Mouse (Mus musculus) MEL (cell line): Measurements from ENCODE around the gene Fam69b. TPM values are rescaled to one million over a fixed set of nuclear protein-coding genes. Genes with fewer than 3 reads are reported as not detected.
A peak's percentile ranks its signal among the peaks of the same experiment; 100 is the strongest.

Source experiments
- DNase-seq: peaks from one replicate; pipeline ENCODE4 v3.0.0; 2011; ENCODE audit warnings: low read depth, low spot score
- H3K27ac ChIP-seq: 2 replicates; pipeline ENCODE4 v1.5.1; 2012; ENCODE audit warnings: low read depth, mild to moderate bottlenecking, control low read depth, low read length, moderate library complexity; ENCODE audit not compliant: control insufficient read depth
- H3K27me3 ChIP-seq, 2 experiments: fragments of 150-350 bp in 1 of 2; sonication (generic) in 1 of 2; 2 replicates each; pipeline ENCODE4 v1.6.1; 2012; ENCODE audit warnings: low read length in 2 of 2, mild to moderate bottlenecking in 2 of 2, improper control_type of control experiment in 1 of 2, moderate library complexity in 1 of 2; ENCODE audit not compliant: insufficient read depth in 2 of 2, control insufficient read depth in 1 of 2
- H3K36me3 ChIP-seq, 2 experiments: 2 replicates each; pipeline ENCODE4 v1.6.1; 2012 to 2014; ENCODE audit warnings: low read length in 2 of 2, improper control_type of control experiment in 1 of 2, inconsistent platforms in 1 of 2, mild to moderate bottlenecking in 1 of 2; ENCODE audit not compliant: insufficient read depth in 2 of 2, control insufficient read depth in 1 of 2
- H3K4me1 ChIP-seq, 2 experiments: fragments of 150-350 bp in 1 of 2; sonication (generic) in 1 of 2; 2 replicates each; pipeline ENCODE4 v1.6.1; 2012; ENCODE audit warnings: low read length in 2 of 2, improper control_type of control experiment in 1 of 2, mild to moderate bottlenecking in 1 of 2; ENCODE audit not compliant: insufficient read depth in 2 of 2, control insufficient read depth in 1 of 2
- H3K4me3 ChIP-seq, 2 experiments: fragments of 150-350 bp in 1 of 2; sonication (generic) in 1 of 2; 2 replicates each; pipeline ENCODE4 v1.5.1; 2012; ENCODE audit warnings: low read depth in 2 of 2, low read length in 2 of 2, mild to moderate bottlenecking in 2 of 2, moderate library complexity in 2 of 2, control low read depth in 1 of 2, improper control_type of control experiment in 1 of 2; ENCODE audit not compliant: control insufficient read depth in 1 of 2, insufficient read depth in 1 of 2
- H3K79me2 ChIP-seq: 2 replicates; pipeline ENCODE4 v1.6.1; 2012; ENCODE audit warnings: mild to moderate bottlenecking, low read length, moderate library complexity; ENCODE audit not compliant: control insufficient read depth, poor library complexity, insufficient read depth
- H3K9ac ChIP-seq: 2 replicates; pipeline ENCODE4 v1.6.1; 2012; ENCODE audit warnings: low read depth, mild to moderate bottlenecking, control low read depth, low read length, moderate library complexity; ENCODE audit not compliant: control insufficient read depth, poor library complexity, severe bottlenecking
- H3K9me3 ChIP-seq: fragments of 150-350 bp; sonication (generic); replicated peaks from 2 replicates; pipeline ENCODE4 v1.6.1; 2012; ENCODE audit warnings: mild to moderate bottlenecking, low read length, improper control_type of control experiment, moderate library complexity; ENCODE audit not compliant: insufficient read depth
- BHLHE40 ChIP-seq: IDR thresholded peaks from 2 replicates; pipeline ENCODE4 v1.6.1; 2012; ENCODE audit warnings: low read depth, mild to moderate bottlenecking, inconsistent platforms, low read length, improper control_type of control experiment, borderline replicate concordance
- CHD2 ChIP-seq: IDR thresholded peaks from 2 replicates; pipeline ENCODE4 v1.6.1; 2011; ENCODE audit warnings: low read length, improper control_type of control experiment
- ELF1 ChIP-seq: IDR thresholded peaks from 2 replicates; pipeline ENCODE4 v1.6.1; 2014; ENCODE audit warnings: low read depth, mild to moderate bottlenecking, inconsistent platforms, low read length, improper control_type of control experiment, moderate library complexity
- EP300 ChIP-seq, 2 experiments: IDR thresholded peaks; 2 replicates each; pipeline ENCODE4 v1.6.1; 2011; ENCODE audit warnings: improper control_type of control experiment in 2 of 2, low read length in 2 of 2, low read depth in 1 of 2, mild to moderate bottlenecking in 1 of 2
- ETS1 ChIP-seq: IDR thresholded peaks from 2 replicates; pipeline ENCODE4 v1.6.1; 2012; ENCODE audit warnings: low read depth, mild to moderate bottlenecking, inconsistent platforms, low read length, improper control_type of control experiment, moderate library complexity
- HCFC1 ChIP-seq: IDR thresholded peaks from 2 replicates; pipeline ENCODE4 v1.6.1; 2012; ENCODE audit warnings: low read depth, mild to moderate bottlenecking, inconsistent platforms, low read length, improper control_type of control experiment, moderate library complexity
- JUND ChIP-seq: IDR thresholded peaks from 2 replicates; pipeline ENCODE4 v1.6.1; 2011; ENCODE audit warnings: low read depth, mild to moderate bottlenecking, improper control_type of control experiment, low read length
- KAT2A ChIP-seq: conservative IDR thresholded peaks from 2 replicates; pipeline ENCODE4 v1.6.1; 2012; ENCODE audit warnings: low read depth, low read length, improper control_type of control experiment, inconsistent platforms
- MEF2A ChIP-seq: IDR thresholded peaks from 2 replicates; pipeline ENCODE4 v1.6.1; 2014; ENCODE audit warnings: low read depth, mild to moderate bottlenecking, inconsistent platforms, low read length, improper control_type of control experiment; ENCODE audit not compliant: poor library complexity, insufficient replicate concordance, severe bottlenecking; ENCODE audit errors: extremely low read depth
- MXI1 ChIP-seq: IDR thresholded peaks from 2 replicates; pipeline ENCODE4 v1.6.1; 2011; ENCODE audit warnings: mild to moderate bottlenecking, low read depth, low read length, improper control_type of control experiment
- MYC ChIP-seq: IDR thresholded peaks from 2 replicates; pipeline ENCODE4 v1.6.1; 2011; ENCODE audit warnings: low read depth, mild to moderate bottlenecking, low read length, improper control_type of control experiment, moderate library complexity
- NELFE ChIP-seq: IDR thresholded peaks from 2 replicates; pipeline ENCODE4 v1.6.1; 2011; ENCODE audit warnings: low read depth, low read length, improper control_type of control experiment
- POLR2A ChIP-seq, 2 experiments: IDR thresholded peaks; 2 replicates each; pipeline ENCODE4 v1.6.1; 2011 to 2012; ENCODE audit warnings: low read length in 2 of 2, mild to moderate bottlenecking in 2 of 2, control low read depth in 1 of 2, improper control_type of control experiment in 1 of 2, low read depth in 1 of 2, moderate library complexity in 1 of 2; ENCODE audit not compliant: control insufficient read depth in 1 of 2, insufficient read depth in 1 of 2, poor library complexity in 1 of 2
- POLR2AphosphoS2 ChIP-seq: IDR thresholded peaks from 2 replicates; pipeline ENCODE4 v1.6.1; 2011; ENCODE audit warnings: low read length, improper control_type of control experiment
- POLR2AphosphoS5 ChIP-seq: IDR thresholded peaks from 2 replicates; pipeline ENCODE4 v1.6.1; 2012; ENCODE audit warnings: low read depth, borderline replicate concordance, mild to moderate bottlenecking, inconsistent platforms, low read length, moderate library complexity, mixed read lengths
- RAD21 ChIP-seq: IDR thresholded peaks from 2 replicates; pipeline ENCODE4 v1.6.1; 2011; ENCODE audit warnings: mild to moderate bottlenecking, low read depth, low read length, improper control_type of control experiment
- SMC3 ChIP-seq: IDR thresholded peaks from 2 replicates; pipeline ENCODE4 v1.6.1; 2011; ENCODE audit warnings: low read depth, low read length, improper control_type of control experiment
- UBTF ChIP-seq: IDR thresholded peaks from 2 replicates; pipeline ENCODE4 v1.6.1; 2012; ENCODE audit warnings: low read depth, mild to moderate bottlenecking, inconsistent platforms, low read length, improper control_type of control experiment, moderate library complexity, borderline replicate concordance; ENCODE audit not compliant: insufficient read depth
- USF1 ChIP-seq: IDR thresholded peaks from 2 replicates; pipeline ENCODE4 v1.6.1; 2014; ENCODE audit warnings: low read depth, mild to moderate bottlenecking, inconsistent platforms, low read length, improper control_type of control experiment, moderate library complexity
- ZC3H11A ChIP-seq: IDR thresholded peaks from 2 replicates; pipeline ENCODE4 v1.6.1; 2012; ENCODE audit warnings: low read depth, mild to moderate bottlenecking, inconsistent platforms, low read length, improper control_type of control experiment
- ZMIZ1 ChIP-seq: IDR thresholded peaks from 2 replicates; pipeline ENCODE4 v1.6.1; 2012; ENCODE audit warnings: low read depth, mild to moderate bottlenecking, inconsistent platforms, low read length, improper control_type of control experiment, moderate library complexity
- polyA plus RNA-seq, 2 experiments: library from polyadenylated mRNA; stranded (reverse) in 1 of 2; unstranded in 1 of 2; fragments of >175 nt in 1 of 2; fragments of >200 nt in 1 of 2; gene quantifications; 2 replicates each; pipeline versions ENCODE4 v1.2.1 to v1.2.4; 2012; ENCODE audit warnings: low replicate concordance in 2 of 2, low read depth in 1 of 2; ENCODE audit not compliant: insufficient read length in 2 of 2, insufficient read depth in 1 of 2, missing spikeins in 1 of 2
- total RNA-seq: library from RNA; depleted of rRNA; stranded (reverse); fragments of 300-350 nt; gene quantifications from 2 replicates; pipeline ENCODE4 v1.2.3, GENCODE M21; 2012

Gene Fam69b
- total and polyA plus RNA-seq, 3 experiments, result 0.42 to 0.67 TPM; not detected in 1

- TF ChIP-seq ZMIZ1 (peak; percentile 10; the same call in 1 of the 2 replicates), JUND (no peak), MXI1 (no peak), ELF1 (no peak), ETS1 (no peak), BHLHE40 (no peak), RAD21 (no peak)
Observed at GRCm38 (mm10) chr2:26633953-26634530, 5.8 kb downstream of the Fam69b start (continued).

- DNase-seq, result peak; percentile 66
- peaks cover 22% of the 10 kb centered on the region for H3K79me2 ChIP-seq
- H3K9me3 ChIP-seq, result no peaks in the 10 kb centered on the region
- H3K36me3 ChIP-seq, result peaks cover 14 to 17% of the 10 kb centered on the region in 2 experiments
- H3K27ac ChIP-seq, result no peak overlapping the region
- H3K9ac ChIP-seq, result no peak overlapping the region
- peak; percentile 49 for TF ChIP-seq POLR2AphosphoS5
- TF ChIP-seq JUND, result no peak
- peak; percentile 76 for TF ChIP-seq POLR2AphosphoS2
- no peak for TF ChIP-seq UBTF
- TF ChIP-seq POLR2A (IDR thresholded peaks at IDR 0.05; ENCODE audit: control insufficient read depth in 1 of 2, insufficient read depth in 1 of 2, low read depth in 1 of 2, low read length in 2 of 2, poor library complexity in 1 of 2), result peak in 1 of 2 experiments; percentile 45; a peak in 2 of 4 replicates
- TF ChIP-seq NELFE, result peak; percentile 47
- peak; percentile 28; the same call in 1 of the 2 replicates for TF ChIP-seq SMC3
- no peak for TF ChIP-seq EP300 (IDR thresholded peaks at IDR 0.05; ENCODE audit: low read depth in 1 of 2, low read length in 2 of 2)
- no peak for TF ChIP-seq USF1
- TF ChIP-seq MYC, result 0 out of 2 replicates have a peak, but pooled peaks have one; percentile 40
- TF ChIP-seq KAT2A, result no peak
- TF ChIP-seq CHD2, result peak; percentile 31; the same call in 1 of the 2 replicates
- TF ChIP-seq HCFC1, result no peak
- no peak for TF ChIP-seq ETS1
- no peak for TF ChIP-seq MEF2A
- TF ChIP-seq ZC3H11A, result no peak
- TF ChIP-seq ZMIZ1, result peak; percentile 81
- TF ChIP-seq, all 39 proteins: peak for 8
- H3K4me1 ChIP-seq, result peaks cover 0 to 11% of the 10 kb centered on the region in 2 experiments; a peak in 2 of 4 replicates
- H3K4me3 ChIP-seq, result no peak overlapping the region
- no peaks in the 10 kb centered on the region for H3K27me3 ChIP-seq
Observed at GRCm38 (mm10) chr2:26634629-26635488, 6.6 kb downstream of the Fam69b start.
